Mouse (Mus musculus) left cerebral cortex, postnatal 4 days (tissue): ENCODE results near the gene Castor2. TPM values are rescaled to one million over a fixed set of nuclear protein-coding genes. Genes with fewer than 3 reads are reported as not detected.

ENCODE experiments used
- total RNA-seq, 2 experiments: library from RNA; stranded (reverse); gene quantifications; 2 replicates each; pipeline ENCODE4 v1.2.3; 2021

Gene Castor2
- total RNA-seq, 2 experiments from 2014 or later: 52.4 to 55.8 TPM

Other genes with a start within 250 kb of the Castor2 start
- gene Rcc1l, start 77.1 kb downstream of the Castor2 start, total RNA-seq: 10 to 100 TPM; 21.2 to 23.2 TPM
- gene Gtf2ird2, start 84.3 kb downstream of the Castor2 start, total RNA-seq: 10 to 100 TPM; 16.5 to 19.4 TPM
- gene Ncf1, start 129.9 kb downstream of the Castor2 start, total RNA-seq: 1 to 10 TPM; 2.5 to 3.7 TPM
- 100 to 1,000 TPM; 172 to 181 TPM for gene Gtf2i, start 215.0 kb downstream of the Castor2 start, total RNA-seq